Mouse (Mus musculus): ENCODE measurements around the gene Tmem222. TPM values are rescaled to one million over a fixed set of nuclear protein-coding genes. Genes with fewer than 3 reads are reported as not detected.

Tmem222 gene
- total RNA-seq, 2 experiments from 2014 or later: 87.3 to 91.2 TPM

GRCm38 (mm10) chr4:133227636-133228035 lies 50.0 kb downstream of the Tmem222 start:
- intact Hi-C loops (cut with DNase I): no loop called here
- DNase-seq (ENCODE audit: extremely low spot score in 1 of 2, low spot score in 2 of 2): no peak
- Histone ChIP-seq H3K27ac (no peak overlapping the region), H3K4me3 (no peak overlapping the region)
- TF ChIP-seq CTCF (IDR thresholded peaks at IDR 0.05): no peak

- no peak overlapping the region for H3K27ac ChIP-seq
- intact Hi-C loops (cut with DNase I): no loop called here
- H3K4me3 ChIP-seq: no peak overlapping the region
- DNase-seq (ENCODE audit: extremely low spot score in 1 of 2, low spot score in 2 of 2): no peak
- TF ChIP-seq CTCF (IDR thresholded peaks at IDR 0.05): no peak
Measured at GRCm38 (mm10) chr4:133226073-133226472, 51.5 kb downstream of the Tmem222 start.

DNA sequence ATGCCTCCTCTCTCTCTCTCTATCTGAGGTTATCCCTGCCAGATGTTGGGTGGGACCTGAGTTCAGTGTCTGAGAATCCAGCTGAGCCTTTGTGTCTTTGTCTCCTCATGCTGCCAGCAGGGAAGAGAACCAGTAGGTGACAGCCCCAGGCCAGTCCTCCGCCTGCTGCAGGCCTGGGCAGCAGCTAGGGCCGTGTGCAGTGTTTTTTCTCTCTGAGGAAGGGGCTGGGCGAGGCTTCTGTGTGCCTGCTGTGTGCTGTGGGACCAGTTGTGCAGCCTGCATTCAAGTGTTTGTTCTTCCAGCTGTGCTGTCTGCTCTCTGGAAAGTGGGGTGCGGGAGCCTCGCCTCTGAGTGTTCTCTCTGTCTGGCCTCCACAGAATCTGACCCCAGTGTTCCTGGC lies 53.7 kb downstream of the Tmem222 start:
- no peak for DNase-seq (ENCODE audit: extremely low spot score in 1 of 2, low spot score in 2 of 2)
- H3K27ac ChIP-seq: no peak overlapping the region
- no peak for TF ChIP-seq CTCF (IDR thresholded peaks at IDR 0.05)
- no peak overlapping the region for H3K4me3 ChIP-seq
- intact Hi-C loops (cut with DNase I): no loop called here

GRCm38 (mm10) chr4:133221701-133222100 lies 55.9 kb downstream of the Tmem222 start:
- intact Hi-C loops (cut with DNase I): no loop called here
- Histone ChIP-seq H3K27ac (no peak overlapping the region), H3K4me3 (no peak overlapping the region)
- no peak for DNase-seq (ENCODE audit: extremely low spot score in 1 of 2, low spot score in 2 of 2)
- no peak for TF ChIP-seq CTCF (IDR thresholded peaks at IDR 0.05)

GRCm38 (mm10) chr4:133220656-133221055 lies 56.9 kb downstream of the Tmem222 start:
- intact Hi-C loops (cut with DNase I): no loop called here
- no peak for TF ChIP-seq CTCF (IDR thresholded peaks at IDR 0.05)
- no peak overlapping the region for H3K4me3 ChIP-seq

DNA sequence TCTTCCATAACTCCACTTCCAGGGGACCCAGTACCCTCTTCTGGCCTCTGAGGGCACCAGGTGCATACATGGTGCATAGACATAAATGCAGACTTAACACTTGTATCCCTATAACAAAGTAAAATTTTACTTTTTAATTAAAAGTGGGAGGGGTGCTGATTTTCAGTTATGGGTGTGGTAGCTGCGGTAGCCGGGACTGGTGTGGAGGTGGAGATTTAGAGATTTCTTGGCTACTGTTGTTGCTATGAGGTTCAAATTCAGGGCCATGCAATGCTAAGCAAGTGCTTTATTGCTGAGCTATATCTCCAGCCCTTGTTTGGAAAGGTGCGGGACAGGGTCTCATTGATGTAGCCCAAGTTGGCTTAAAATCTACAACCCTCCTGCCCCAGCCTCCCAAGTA lies 58.8 kb downstream of the Tmem222 start:
- H3K27ac ChIP-seq: no peak overlapping the region
- no peak overlapping the region for H3K4me3 ChIP-seq
- no peak for DNase-seq (ENCODE audit: extremely low spot score in 1 of 2, low spot score in 2 of 2)
- intact Hi-C loops (cut with DNase I): no loop called here
- TF ChIP-seq CTCF (IDR thresholded peaks at IDR 0.05): no peak

More at GRCm38 (mm10) chr4:133220656-133221055, 56.9 kb downstream of the Tmem222 start:
- no peak for DNase-seq (ENCODE audit: extremely low spot score in 1 of 2, low spot score in 2 of 2)
- no peak overlapping the region for H3K27ac ChIP-seq

DNA sequence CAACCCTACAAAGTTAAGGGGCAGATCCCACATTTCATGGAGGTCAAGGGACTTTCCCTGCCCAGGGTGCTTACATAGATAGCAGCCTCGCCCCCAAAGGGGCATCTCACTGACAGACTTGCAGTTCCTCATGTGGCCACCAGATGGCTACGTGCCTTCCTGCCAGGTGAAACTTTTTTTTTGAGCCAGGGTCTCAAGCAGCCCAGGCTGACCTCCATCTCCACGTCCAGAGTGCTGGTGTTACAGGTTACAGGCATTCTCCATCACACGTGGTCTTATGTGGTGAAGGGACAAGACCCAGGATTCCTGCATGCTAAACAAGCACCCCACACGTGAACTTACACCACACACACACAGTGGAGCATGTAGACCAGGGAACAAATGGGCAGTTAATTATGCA lies 60.0 kb downstream of the Tmem222 start:
- intact Hi-C loops (cut with DNase I): no loop called here
- TF ChIP-seq CTCF (IDR thresholded peaks at IDR 0.05): peak; percentile 89

More for the DNA sequence above, 60.0 kb downstream of the Tmem222 start:
- no peak overlapping the region for H3K4me3 ChIP-seq
- H3K27ac ChIP-seq: no peak overlapping the region
- peak in 1 of 2 experiments; percentile 59 for DNase-seq (ENCODE audit: extremely low spot score in 1 of 2, low spot score in 2 of 2)

Other genes starting within 250 kb of the Tmem222 start
- 10 to 100 TPM; 25.7 to 34.3 TPM for gene Wasf2, start 147.3 kb downstream of the Tmem222 start, total RNA-seq (2021)
- 1 to 10 TPM; 7.3 to 7.7 TPM for gene Cd164l2, start 65.7 kb downstream of the Tmem222 start, total RNA-seq (2021)
- gene Gpr3, start 65.3 kb downstream of the Tmem222 start, total RNA-seq (2021): 10 to 100 TPM; 12.5 to 15.6 TPM
- 10 to 100 TPM in 1 of 2 experiments, 1 to 10 TPM in 1; 5.3 to 10.6 TPM for gene Map3k6, start 37.0 kb downstream of the Tmem222 start, total RNA-seq (2021)
- gene Sytl1, start 14.7 kb downstream of the Tmem222 start, total RNA-seq (2021): 1 to 10 TPM; 3.0 TPM
- gene Wdtc1, start 75.7 kb upstream of the Tmem222 start, total RNA-seq (2021): 10 to 100 TPM; 59.7 to 60.6 TPM
- gene Slc9a1, start 91.9 kb upstream of the Tmem222 start, total RNA-seq (2021): 10 to 100 TPM; 49.8 to 53.0 TPM
- gene Tent5b, start 202.3 kb upstream of the Tmem222 start, total RNA-seq (2021): not detected
- gene Trnp1, start 220.8 kb upstream of the Tmem222 start, total RNA-seq (2021): 100 to 1,000 TPM; 156 to 160 TPM
- under 1 TPM in 1 of 2 experiments, not detected in 1; 0.28 TPM for gene Kdf1, start 241.2 kb upstream of the Tmem222 start, total RNA-seq (2021)

Data from left cerebral cortex, adult 2 months (tissue).